Mouse (Mus musculus) cerebellum, adult 2 months (tissue): ENCODE data around the gene Slc6a17.

Source experiments
- CTCF ChIP-seq: fragments of 200-500 bp; IDR thresholded peaks from 2 replicates; pipeline ENCODE4 v1.5.1; 2011; ENCODE audit warnings: low read depth, mild to moderate bottlenecking, control low read depth, low read length, moderate library complexity, borderline replicate concordance; ENCODE audit not compliant: insufficient read depth
- POLR2A ChIP-seq: fragments of 200-500 bp; IDR thresholded peaks from 2 replicates; pipeline ENCODE4 v1.6.1; 2011; ENCODE audit warnings: low read length, control low read depth, borderline replicate concordance; ENCODE audit not compliant: insufficient read depth

DNA sequence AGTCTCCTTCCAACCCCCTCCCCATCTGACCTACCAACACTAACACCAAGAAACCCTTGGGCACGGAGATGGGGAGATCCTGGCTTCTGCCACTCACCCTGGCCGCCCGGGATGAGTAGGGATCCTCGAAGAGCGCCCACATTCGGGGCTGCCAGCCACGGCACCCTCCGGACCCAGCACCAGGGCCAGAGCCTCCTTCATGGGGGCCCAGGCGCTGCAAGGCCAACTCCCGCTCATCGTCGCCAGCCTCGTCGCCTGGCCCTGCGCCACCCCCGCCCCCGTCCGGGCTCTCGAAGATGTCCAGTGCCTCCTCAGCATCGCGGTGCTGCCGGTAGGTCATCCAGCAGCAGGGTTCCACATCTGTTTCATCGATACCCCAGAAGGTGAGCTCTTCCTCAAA lies 59.7 kb downstream of the Slc6a17 start:
- TF ChIP-seq POLR2A (no peak), CTCF (no peak)
